Mouse (Mus musculus) bone marrow, adult 2 months (tissue): ENCODE measurements around the gene Trappc2.
A peak's percentile ranks its signal among the peaks of the same experiment; 100 is the strongest.

Source experiments
- CTCF ChIP-seq: fragments of 200-500 bp; IDR thresholded peaks from 2 replicates; pipeline ENCODE4 v1.5.1; 2011; ENCODE audit warnings: low read length, control low read depth; ENCODE audit not compliant: control insufficient read depth, insufficient read depth
- POLR2A ChIP-seq: fragments of 200-500 bp; IDR thresholded peaks from 2 replicates; pipeline ENCODE4 v1.6.1; 2011; ENCODE audit warnings: low read depth, mild to moderate bottlenecking, control low read depth, low read length, borderline replicate concordance; ENCODE audit not compliant: control insufficient read depth

DNA sequence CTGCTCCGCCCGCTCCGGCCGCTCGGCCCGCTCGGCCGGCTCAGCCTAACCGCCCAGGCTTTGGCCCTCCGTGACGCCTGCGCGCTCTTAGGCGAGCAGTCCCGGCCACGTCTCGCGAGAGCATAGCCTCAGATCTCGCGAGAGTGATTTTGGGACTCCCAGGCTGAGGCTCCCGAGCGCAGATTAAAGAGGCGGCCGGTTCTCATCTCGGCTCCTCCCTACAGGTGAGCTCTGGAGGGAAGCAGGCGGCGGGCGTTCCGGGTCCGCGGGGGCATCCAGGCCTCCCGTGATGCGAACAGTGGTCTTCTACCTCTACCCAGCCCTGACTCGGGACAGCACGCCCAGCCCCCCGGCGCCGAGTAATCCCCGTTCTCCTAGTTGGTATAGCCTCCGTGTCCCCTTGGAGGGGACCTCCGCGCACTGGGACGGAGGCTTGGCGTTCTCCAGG lies 266 bp downstream of the Trappc2 start, which contains the start of gene Ofd1:
- TF ChIP-seq POLR2A (peak; percentile 86; the same call in 1 of the 2 replicates), CTCF (no peak)
